Mouse (Mus musculus) midbrain, embryonic 13.5 days (tissue): ENCODE measurements around the gene Rheb. TPM values are rescaled to one million over a fixed set of nuclear protein-coding genes. Genes with fewer than 3 reads are reported as not detected.
"Not testable (repeated sequence)": the region's sequence is repeated elsewhere in the genome, so short reads cannot be mapped to it uniquely, and the experiment has no call there.

Source experiments
- ATAC-seq: fragments of 200-750 bp; cut with Nextera tagmentation; 2 replicates; pipeline ENCODE4 v1.8.0; 2017; ENCODE audit warnings: mild to moderate bottlenecking, moderate TSS enrichment, moderate library complexity
- H3K27ac ChIP-seq: fragments of 300-500 bp; sonication (generic); 2 replicates; pipeline ENCODE4 v1.5.1; 2015; ENCODE audit warnings: inconsistent platforms, mild to moderate bottlenecking, moderate library complexity
- H3K27me3 ChIP-seq: fragments of 300-500 bp; sonication (generic); 2 replicates; pipeline ENCODE4 v1.6.1; 2015; ENCODE audit warnings: mild to moderate bottlenecking, inconsistent platforms
- H3K36me3 ChIP-seq: fragments of 300-500 bp; sonication (generic); 2 replicates; pipeline ENCODE4 v1.6.1; 2015; ENCODE audit warnings: mild to moderate bottlenecking, inconsistent platforms
- H3K4me1 ChIP-seq: fragments of 300-500 bp; sonication (generic); replicated peaks from 2 replicates; pipeline ENCODE4 v1.6.1; 2015; ENCODE audit warnings: inconsistent platforms
- H3K4me2 ChIP-seq: fragments of 300-500 bp; sonication (generic); replicated peaks from 2 replicates; pipeline ENCODE4 v1.6.1; 2015; ENCODE audit warnings: moderate library complexity, mild to moderate bottlenecking, inconsistent platforms
- H3K4me3 ChIP-seq: fragments of 300-500 bp; sonication (generic); replicated peaks from 2 replicates; pipeline ENCODE4 v1.5.1; 2015; ENCODE audit warnings: mild to moderate bottlenecking, inconsistent platforms
- H3K9ac ChIP-seq: fragments of 300-500 bp; sonication (generic); replicated peaks from 2 replicates; pipeline ENCODE4 v1.6.1; 2015; ENCODE audit warnings: mild to moderate bottlenecking, inconsistent platforms
- H3K9me3 ChIP-seq: fragments of 300-500 bp; sonication (generic); 2 replicates; pipeline ENCODE4 v1.6.1; 2016; ENCODE audit warnings: mild to moderate bottlenecking, inconsistent platforms
- WGBS: fragments of 180-500 bp; shearing (Covaris S2); methylation state at CpG from one replicate; pipeline ENCODE4 v1.1.7; 2015; 5-methylcytosine and 5-hydroxymethylcytosine counted together
- polyA plus RNA-seq: library from polyadenylated mRNA; unstranded; fragments of >200 nt; fragmentation: Nextera tagmentation; extraction: Ambion mirVana; gene quantifications from 2 replicates; pipeline ENCODE4 v1.2.1, GENCODE M21; 2015

Gene Rheb
- polyA plus RNA-seq, 1 experiment from 2014 or later, result 206 TPM

- WGBS, result 91% methylated on average over 12 of the region's 12 CpGs
- Histone ChIP-seq H3K9me3 (no peaks in the 10 kb centered on the region), H3K4me3 (no peak overlapping the region), H3K36me3 (peaks cover 67% of the 10 kb centered on the region), H3K27me3 (no peaks in the 10 kb centered on the region), H3K4me1 (no peaks in the 10 kb centered on the region), H3K4me2 (no peak overlapping the region), H3K27ac (no peak overlapping the region), H3K9ac (no peak overlapping the region)
- no peak for ATAC-seq
Observed at GRCm38 (mm10) chr5:24863804-24864203, 21.4 kb upstream of the Rheb start.

DNA sequence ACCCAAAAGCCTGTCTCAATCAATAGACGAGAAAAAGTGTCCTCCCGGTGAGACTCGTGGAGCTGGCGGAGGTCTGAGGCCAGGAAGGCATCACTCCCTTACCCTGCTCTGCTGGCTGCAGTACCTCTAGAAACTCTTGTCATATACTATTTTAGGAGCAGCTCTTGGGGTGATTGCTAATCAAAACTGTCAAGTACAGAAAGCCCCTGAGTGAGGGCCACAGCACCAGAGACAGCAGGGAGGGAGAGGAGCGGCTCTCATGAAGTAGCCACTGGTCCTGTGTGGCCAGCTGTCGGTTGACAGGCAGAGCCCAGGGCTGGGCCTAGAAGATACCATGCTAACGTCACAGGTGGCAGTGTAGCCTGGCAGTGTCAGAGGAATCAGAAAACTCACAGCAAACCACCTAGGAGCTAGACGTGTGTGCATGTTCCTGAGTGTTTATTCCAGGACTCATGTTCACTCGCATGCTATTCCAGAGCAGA lies 19.1 kb upstream of the Rheb start:
- Histone ChIP-seq H3K27me3 (no peaks in the 10 kb centered on the region), H3K36me3 (peaks cover 47% of the 10 kb centered on the region), H3K4me2 (no peak overlapping the region), H3K4me1 (no peaks in the 10 kb centered on the region), H3K4me3 (no peak overlapping the region), H3K9me3 (no peaks in the 10 kb centered on the region), H3K27ac (no peak overlapping the region), H3K9ac (no peak overlapping the region)
- WGBS, result 90% methylated on average over 9 of the region's 9 CpGs
- no peak for ATAC-seq

DNA sequence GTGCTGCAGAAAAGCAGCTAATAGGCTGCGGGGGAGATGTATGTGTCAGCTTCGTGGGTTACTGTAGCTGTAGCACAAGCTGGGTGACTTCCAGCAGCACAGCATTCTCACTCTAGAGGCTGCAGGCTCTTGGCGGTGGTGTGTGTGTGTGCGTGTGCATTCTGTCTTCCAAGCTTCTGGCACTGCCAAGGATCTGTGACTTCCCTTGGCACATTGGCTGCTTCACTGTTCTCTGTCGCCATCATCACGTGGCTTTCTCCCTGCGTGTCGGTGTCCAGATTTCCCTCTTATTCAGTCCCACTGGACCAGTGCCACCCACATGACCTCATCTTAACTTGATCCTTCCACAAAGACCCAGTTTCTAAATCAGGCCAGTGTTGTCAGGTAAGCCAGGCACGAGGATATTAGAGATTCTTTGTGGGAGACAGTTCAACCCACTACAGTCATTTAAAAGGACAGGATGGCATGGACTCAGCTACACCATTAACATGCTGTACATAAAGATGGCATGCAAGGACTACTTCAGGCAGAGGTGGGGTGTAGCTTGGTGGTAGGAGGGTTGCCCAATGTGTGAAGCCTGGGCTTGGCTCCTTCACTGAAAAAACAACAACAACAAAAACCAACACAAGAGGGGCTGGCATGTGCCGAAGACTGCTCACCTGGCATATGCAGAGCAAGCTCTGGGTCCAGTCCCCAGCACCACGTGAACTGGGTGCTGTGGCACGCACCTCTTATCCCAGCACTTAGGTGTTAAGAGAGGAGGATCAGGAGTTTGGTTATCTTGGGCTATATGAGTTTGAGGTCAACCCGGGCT lies 18.4 kb upstream of the Rheb start:
- ATAC-seq, result no peak
- 88% methylated on average over 13 of the region's 13 CpGs for whole genome bisulfite sequencing

DNA sequence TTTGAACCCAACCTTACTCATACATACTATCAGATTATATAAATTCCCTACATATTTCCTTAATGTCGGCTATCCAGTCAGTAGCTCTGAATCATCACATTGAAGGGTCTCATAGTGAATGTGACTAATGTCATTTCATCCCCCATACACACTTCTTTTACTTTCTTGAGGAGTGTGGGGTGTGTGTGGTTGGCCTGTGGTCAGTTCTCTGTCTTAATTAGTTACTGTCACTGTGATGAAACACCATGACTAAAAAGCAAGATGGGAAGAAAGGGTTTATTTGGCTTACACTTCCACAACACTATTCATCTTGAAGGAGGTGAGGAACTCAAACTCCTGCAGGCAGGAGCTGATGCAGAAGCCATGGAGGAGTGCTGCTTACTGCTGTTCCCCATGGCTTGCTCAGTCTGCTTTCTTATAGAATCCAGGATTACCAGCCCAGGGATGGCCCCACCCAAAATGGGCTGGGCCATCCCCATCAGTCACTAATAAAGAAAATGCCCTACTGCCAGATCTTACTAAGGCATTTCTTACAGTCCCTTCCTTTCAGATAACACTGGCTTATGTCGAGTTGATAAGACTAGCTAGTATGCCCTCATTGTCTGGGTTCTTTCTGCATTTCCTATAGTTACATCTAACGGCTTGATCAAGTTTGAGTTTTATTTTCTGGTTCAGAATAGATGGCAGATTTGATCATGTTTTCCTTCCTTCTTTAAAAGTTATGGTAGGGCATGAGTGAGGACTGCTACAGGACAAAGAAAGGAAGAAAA lies 17.5 kb upstream of the Rheb start:
- H3K36me3 ChIP-seq, result peaks cover 36% of the 10 kb centered on the region
- H3K9me3 ChIP-seq, result no peaks in the 10 kb centered on the region
- no peak for ATAC-seq
- no peak overlapping the region for H3K27ac ChIP-seq
- no peak overlapping the region for H3K4me2 ChIP-seq
- H3K9ac ChIP-seq, result no peak overlapping the region
- H3K4me1 ChIP-seq, result no peaks in the 10 kb centered on the region
- WGBS, result 83% methylated on average over 3 of the region's 3 CpGs
- H3K27me3 ChIP-seq, result no peaks in the 10 kb centered on the region
- H3K4me3 ChIP-seq, result no peak overlapping the region

More for the DNA sequence above, 18.4 kb upstream of the Rheb start:
- Histone ChIP-seq H3K36me3 (peaks cover 41% of the 10 kb centered on the region), H3K27me3 (no peaks in the 10 kb centered on the region), H3K27ac (no peak overlapping the region), H3K4me2 (no peak overlapping the region), H3K4me1 (no peaks in the 10 kb centered on the region), H3K9ac (no peak overlapping the region; the same call in 1 of the 2 replicates), H3K9me3 (no peaks in the 10 kb centered on the region), H3K4me3 (no peak overlapping the region)

GRCm38 (mm10) chr5:24854827-24855600 lies 12.6 kb upstream of the Rheb start:
- Histone ChIP-seq H3K4me2 (no peak overlapping the region), H3K9me3 (no peaks in the 10 kb centered on the region), H3K4me3 (no peak overlapping the region), H3K9ac (no peak overlapping the region), H3K27me3 (no peaks in the 10 kb centered on the region), H3K4me1 (no peaks in the 10 kb centered on the region), H3K36me3 (no peaks in the 10 kb centered on the region), H3K27ac (no peak overlapping the region)
- no peak for ATAC-seq
- WGBS, result 72% methylated on average over 3 of the region's 3 CpGs

GRCm38 (mm10) chr5:24854256-24854655 lies 11.8 kb upstream of the Rheb start:
- no peak for ATAC-seq
- H3K4me3 ChIP-seq, result no peak overlapping the region
- WGBS, result 94% methylated on average over 3 of the region's 3 CpGs
- no peaks in the 10 kb centered on the region for H3K4me1 ChIP-seq
- H3K4me2 ChIP-seq, result no peak overlapping the region
- no peak overlapping the region for H3K9ac ChIP-seq
- no peaks in the 10 kb centered on the region for H3K27me3 ChIP-seq
- no peaks in the 10 kb centered on the region for H3K9me3 ChIP-seq
- no peak overlapping the region for H3K27ac ChIP-seq
- no peaks in the 10 kb centered on the region for H3K36me3 ChIP-seq

DNA sequence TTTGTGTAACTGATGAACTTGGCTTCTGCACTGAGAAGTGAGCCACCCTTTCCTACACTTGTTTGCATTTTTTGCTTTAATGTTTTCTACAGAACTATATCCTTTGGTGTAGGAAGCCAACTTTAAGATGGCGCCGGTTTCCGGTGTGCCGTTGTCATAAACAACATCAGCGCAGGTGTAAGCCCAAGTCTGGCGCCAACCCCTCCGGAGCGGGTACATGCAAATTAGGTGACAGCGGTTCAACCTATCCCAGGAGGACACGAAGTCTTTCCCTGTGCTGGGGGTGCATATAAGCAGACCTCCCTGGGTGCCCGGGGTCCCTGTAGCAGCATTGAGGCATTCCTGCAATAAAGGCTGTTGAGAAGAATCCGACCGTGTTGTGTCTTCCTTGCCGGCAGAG lies 5.8 kb upstream of the Rheb start:
- not testable (repeated sequence) for H3K9me3 ChIP-seq, H3K36me3 ChIP-seq, H3K4me3 ChIP-seq, H3K4me1 ChIP-seq, H3K9ac ChIP-seq, H3K4me2 ChIP-seq, ATAC-seq, H3K27ac ChIP-seq, H3K27me3 ChIP-seq
- 90% methylated on average over 14 of the region's 14 CpGs for WGBS

DNA sequence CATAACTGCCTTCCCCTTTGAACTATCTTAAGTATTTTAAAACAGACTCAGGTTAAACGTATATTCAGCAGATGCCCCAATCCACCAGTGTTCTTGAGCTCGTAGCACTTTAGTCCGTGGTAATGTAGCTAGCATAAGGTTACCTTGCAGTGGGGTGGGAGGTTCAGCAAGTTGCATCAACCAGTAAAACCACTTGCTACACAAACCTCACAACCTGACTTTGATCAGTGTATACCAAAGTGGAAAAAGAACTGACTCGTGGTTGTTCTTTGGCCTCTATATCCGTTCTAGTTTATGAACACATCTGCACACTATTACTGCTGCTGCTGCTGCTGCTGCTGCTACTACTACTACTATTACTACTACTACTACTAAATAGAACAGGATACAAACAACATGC lies 1.4 kb upstream of the Rheb start:
- Histone ChIP-seq H3K4me1 (peaks cover 34% of the 10 kb centered on the region), H3K27ac (no peak overlapping the region), H3K4me3 (no peak overlapping the region), H3K9ac (peak overlapping the region; percentile 69), H3K27me3 (no peaks in the 10 kb centered on the region), H3K36me3 (no peaks in the 10 kb centered on the region), H3K4me2 (no peak overlapping the region), H3K9me3 (no peaks in the 10 kb centered on the region)
- no peak for ATAC-seq
- WGBS, result 92% methylated on average over 5 of the region's 5 CpGs

- H3K36me3 ChIP-seq, result no peaks in the 10 kb centered on the region
- peak overlapping the region; percentile 89 for H3K27ac ChIP-seq
- peak overlapping the region; percentile 69 for H3K9ac ChIP-seq
- peak overlapping the region; percentile 88 for H3K4me3 ChIP-seq
- H3K4me2 ChIP-seq, result peak overlapping the region; percentile 74
- H3K9me3 ChIP-seq, result no peaks in the 10 kb centered on the region
- H3K4me1 ChIP-seq, result peaks cover 34% of the 10 kb centered on the region
- 1% methylated on average over 21 of the region's 21 CpGs for WGBS
- H3K27me3 ChIP-seq, result no peaks in the 10 kb centered on the region
- ATAC-seq, result peak; percentile 61
Observed at GRCm38 (mm10) chr5:24843103-24843475, 665 bp upstream of the Rheb start.

- H3K27me3 ChIP-seq, result no peaks in the 10 kb centered on the region
- no peaks in the 10 kb centered on the region for H3K9me3 ChIP-seq
- WGBS, result under 1% methylated on average over 35 of the region's 50 CpGs
- no peaks in the 10 kb centered on the region for H3K36me3 ChIP-seq
- H3K4me2 ChIP-seq, result peak overlapping the region; percentile 78
- H3K27ac ChIP-seq, result peak overlapping the region; percentile 98
- peak overlapping the region; percentile 92 for H3K9ac ChIP-seq
- peak; percentile 10 for ATAC-seq
- peak overlapping the region; percentile 88 for H3K4me3 ChIP-seq
- H3K4me1 ChIP-seq, result peaks cover 38% of the 10 kb centered on the region
Observed at GRCm38 (mm10) chr5:24841662-24842273, 656 bp downstream of the Rheb start.

DNA sequence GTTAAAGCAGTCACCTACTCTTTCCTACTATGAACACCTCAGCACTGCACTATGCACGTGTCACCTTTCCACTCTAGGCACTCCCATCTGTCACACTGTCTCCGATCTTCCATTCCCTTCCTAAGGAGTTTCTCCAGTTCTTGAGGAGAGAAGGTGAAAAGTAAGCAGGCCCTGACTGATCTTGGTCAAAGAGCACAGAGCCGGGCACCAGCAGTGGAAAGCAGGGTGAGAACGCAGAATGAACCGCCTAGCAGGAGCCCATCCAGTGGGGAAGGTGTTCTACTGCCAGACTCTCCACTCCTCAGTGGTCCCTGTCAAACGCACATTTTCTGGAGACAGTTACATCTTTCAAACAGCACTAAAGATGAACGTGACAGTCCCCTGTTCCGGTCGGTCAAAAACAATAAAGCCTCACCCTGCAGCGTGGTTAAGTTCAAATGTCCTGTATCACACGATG lies 1.4 kb downstream of the Rheb start:
- no peak for ATAC-seq
- no peaks in the 10 kb centered on the region for H3K27me3 ChIP-seq
- no peak overlapping the region for H3K27ac ChIP-seq
- H3K4me3 ChIP-seq, result peak overlapping the region; percentile 88
- peak overlapping the region; percentile 78 for H3K4me2 ChIP-seq
- peak overlapping the region; percentile 92 for H3K9ac ChIP-seq
- no peaks in the 10 kb centered on the region for H3K36me3 ChIP-seq
- no peaks in the 10 kb centered on the region for H3K9me3 ChIP-seq
- peaks cover 38% of the 10 kb centered on the region for H3K4me1 ChIP-seq
- WGBS, result 16% methylated on average over 11 of the region's 11 CpGs
